Mouse (Mus musculus) regulatory T cell (primary cell): ENCODE data around the gene Ggt6.

ENCODE experiments used
- in situ Hi-C: fragments of 300-600 bp; cut with MboI, MseI; formaldehyde crosslinking; loops from one replicate; pipeline ENCODE4 v1.15.1; 2025; ENCODE audit warnings: high pct_unique_total_duplicates

The Ggt6 gene

GRCm38 (mm10) chr11:72411093-72411921 lies 24.0 kb upstream of the Ggt6 start, which contains the start of gene Smtnl2:
Gene Smtnl2 (minus strand): TSS chr11:72411713.
- in situ Hi-C loops: no loop called here

- in situ Hi-C loops: no loop called here
Observed at GRCm38 (mm10) chr11:72411945-72412344, 23.4 kb upstream of the Ggt6 start.

- in situ Hi-C loops: no loop called here
Observed at GRCm38 (mm10) chr11:72413016-72413415, 22.3 kb upstream of the Ggt6 start.

DNA sequence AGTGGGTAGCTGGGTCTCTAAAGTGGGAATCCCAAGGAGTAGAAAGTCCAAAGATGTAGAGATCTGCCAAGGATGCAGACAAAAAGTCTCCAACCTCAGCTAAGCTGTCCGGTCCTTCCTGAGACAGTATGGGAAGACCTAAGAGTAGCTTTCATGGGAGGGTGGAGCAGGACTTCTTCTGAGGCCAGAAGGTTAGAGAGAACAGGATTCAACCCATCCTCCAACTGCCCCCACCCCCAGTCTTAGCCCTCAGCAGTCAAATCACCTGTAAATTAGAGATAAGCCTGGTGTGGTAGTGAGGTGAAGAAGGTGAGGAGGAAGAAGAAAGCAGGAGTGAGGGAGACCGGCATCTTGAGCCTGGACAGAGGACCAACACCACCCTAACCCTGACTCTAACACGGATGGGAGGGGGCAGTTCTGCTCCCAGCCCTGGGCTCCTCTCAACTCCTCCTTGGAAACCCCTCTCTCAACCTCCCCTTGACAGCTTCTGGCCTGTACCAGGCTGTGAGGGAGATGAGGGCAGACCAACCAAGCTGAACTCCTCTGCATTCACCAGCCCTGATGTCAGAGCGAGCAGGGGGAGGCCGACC lies 21.6 kb upstream of the Ggt6 start:
- in situ Hi-C loops: no loop called here

DNA sequence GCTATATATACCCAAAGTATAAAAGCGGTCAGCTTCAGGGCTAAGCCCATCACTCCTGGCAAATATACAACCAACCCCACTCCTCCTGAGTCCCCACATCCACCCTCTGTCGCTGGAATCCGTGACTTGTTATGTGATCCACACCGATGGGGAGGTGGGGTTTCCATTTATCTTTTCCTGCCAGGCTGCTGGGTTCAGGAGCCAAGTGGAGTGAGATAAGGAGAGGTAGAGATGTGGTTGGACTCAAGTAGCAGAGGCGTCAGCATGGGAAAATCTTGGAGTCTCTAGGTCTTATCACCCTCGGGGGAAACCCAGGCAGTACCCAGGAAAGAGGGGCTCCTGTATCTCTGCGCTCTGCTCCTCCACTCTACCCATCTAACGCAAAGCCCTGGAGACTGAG lies 20.2 kb upstream of the Ggt6 start:
- in situ Hi-C loops: no loop called here

GRCm38 (mm10) chr11:72416666-72417065 lies 18.7 kb upstream of the Ggt6 start:
- in situ Hi-C loops: no loop called here

DNA sequence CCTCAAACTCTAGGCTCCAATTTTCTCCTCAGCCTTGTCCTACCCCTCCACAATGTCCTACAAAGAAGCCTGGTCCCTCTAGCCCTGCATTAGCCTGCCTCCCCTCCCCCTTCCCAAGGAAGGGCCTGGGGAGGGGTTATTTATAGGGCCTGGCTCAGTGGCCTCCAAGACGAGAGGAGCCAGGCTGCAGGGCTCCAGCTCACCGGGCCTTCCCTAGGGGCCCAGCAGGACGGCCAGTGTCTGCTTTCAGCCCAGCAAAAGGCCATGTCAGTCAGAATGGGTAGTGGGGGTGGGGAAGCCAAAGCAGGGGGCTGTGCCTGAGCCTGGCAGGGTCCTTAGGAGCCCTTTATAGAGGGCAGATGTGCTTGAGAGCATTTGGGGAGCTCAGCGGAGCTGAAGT lies 17.9 kb upstream of the Ggt6 start:
- in situ Hi-C loops: no loop called here

DNA sequence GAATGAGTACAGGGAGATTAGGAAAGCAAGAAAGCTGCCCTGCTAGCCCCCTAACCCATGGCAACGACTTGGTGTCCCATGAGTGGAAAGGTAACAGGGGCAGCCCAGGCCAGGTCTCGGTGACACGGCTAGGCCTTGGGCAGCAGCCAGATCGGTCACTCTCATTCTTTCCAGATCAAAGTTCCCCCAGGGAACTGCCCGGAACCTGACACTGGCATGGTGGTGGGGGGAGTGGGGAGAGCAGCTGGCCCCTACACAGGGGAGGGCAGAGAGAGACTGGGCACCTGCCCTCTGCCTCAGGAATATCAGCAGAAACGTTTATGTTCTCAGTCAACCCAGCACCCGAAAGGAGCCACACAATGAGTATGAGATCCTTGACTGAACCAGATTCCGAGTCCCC lies 17.1 kb upstream of the Ggt6 start:
- in situ Hi-C loops: no loop called here

GRCm38 (mm10) chr11:72419006-72419405 lies 16.3 kb upstream of the Ggt6 start:
- in situ Hi-C loops: no loop called here

DNA sequence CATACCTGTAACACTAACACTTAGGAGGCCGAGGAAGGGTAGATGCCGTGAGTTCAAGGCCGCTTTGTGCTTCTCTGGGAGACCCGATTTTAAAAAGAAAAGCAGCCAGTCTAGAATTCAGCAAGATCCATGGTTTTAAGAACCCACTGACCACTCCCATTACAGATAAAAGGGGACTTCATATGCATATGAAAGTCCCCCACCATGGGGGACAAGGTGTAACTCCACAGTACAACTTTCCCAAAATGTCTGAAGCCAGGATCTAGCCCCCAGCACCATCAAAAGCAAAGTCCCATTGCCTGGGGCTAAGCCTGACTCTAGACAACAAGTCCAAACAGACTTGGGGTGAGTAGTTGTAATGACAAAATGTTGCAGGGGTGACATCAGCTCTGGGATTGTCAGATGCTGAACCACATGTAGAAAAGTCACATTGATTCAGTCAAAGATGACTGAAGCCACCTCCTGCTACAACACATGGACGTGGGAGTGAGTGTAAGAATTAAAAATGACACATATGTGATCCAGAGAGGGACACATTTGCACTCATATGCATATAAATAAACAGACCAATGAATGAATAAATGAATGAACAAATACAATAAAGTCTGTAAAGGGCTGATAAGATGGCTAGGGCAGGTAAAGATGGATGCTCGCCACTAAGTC lies 14.7 kb upstream of the Ggt6 start:
- in situ Hi-C loops: loop anchor here (5.0 kb wide), 1 partner anchor 58 kb away; the partner anchor contains the start of gene Tekt1

GRCm38 (mm10) chr11:72421518-72422278 lies 13.6 kb upstream of the Ggt6 start:
- in situ Hi-C loops: loop anchor here (5.0 kb wide), 1 partner anchor 59 kb away; the partner anchor contains the start of gene Tekt1

DNA sequence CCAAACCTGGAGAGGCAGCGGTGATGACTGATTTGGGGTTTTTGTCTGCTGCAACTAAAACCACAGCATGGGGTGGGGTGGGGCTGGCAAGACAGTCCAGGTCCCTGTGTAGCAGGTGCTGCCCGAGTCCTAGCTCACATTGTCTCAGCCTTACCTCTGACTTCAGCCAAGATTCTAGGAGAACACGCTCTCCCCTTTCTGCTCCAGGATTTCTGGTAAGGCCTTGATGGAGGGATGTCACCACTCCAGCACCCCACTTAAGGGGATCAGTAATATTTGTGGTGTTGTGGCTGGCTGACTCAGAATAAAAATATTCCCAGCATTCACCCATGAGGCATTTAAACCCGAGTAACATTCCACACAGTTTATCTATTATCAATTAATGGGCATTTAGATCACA lies 11.6 kb upstream of the Ggt6 start:
- in situ Hi-C loops: loop anchor here (5.0 kb wide), 1 partner anchor 61 kb away; the partner anchor contains the start of gene Tekt1

- in situ Hi-C loops: loop anchor here (25.0 kb wide), 1 partner anchor 1413 kb away; the partner anchor contains the start of genes Derl2, Dhx33 and Mis12
Observed at GRCm38 (mm10) chr11:72425201-72425600, 10.1 kb upstream of the Ggt6 start.

DNA sequence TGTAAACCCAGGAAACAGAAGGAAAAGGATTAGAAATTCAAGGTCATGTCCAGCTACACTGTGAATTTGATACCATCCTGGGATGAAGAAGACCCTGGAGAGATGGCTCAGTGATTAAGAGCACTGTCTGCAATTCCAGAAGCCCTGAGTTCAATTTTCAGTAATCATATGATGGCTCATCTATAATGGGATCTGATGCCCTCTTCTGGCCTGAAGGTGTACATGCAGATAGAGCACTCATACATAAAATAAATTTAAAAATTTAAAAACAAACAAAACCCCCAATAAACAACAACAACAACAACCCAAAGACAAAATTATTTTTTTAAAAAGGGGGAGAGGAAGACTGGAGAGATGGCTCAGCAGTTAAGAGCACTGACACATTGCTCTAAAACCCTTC lies 8.4 kb upstream of the Ggt6 start:
- in situ Hi-C loops: loop anchor here (25.0 kb wide), 1 partner anchor 1415 kb away; the partner anchor contains the start of genes Derl2, Dhx33 and Mis12

GRCm38 (mm10) chr11:72428694-72429093 lies 6.6 kb upstream of the Ggt6 start:
- in situ Hi-C loops: loop anchor here (25.0 kb wide), 1 partner anchor 1416 kb away; the partner anchor contains the start of genes Derl2, Dhx33 and Mis12

DNA sequence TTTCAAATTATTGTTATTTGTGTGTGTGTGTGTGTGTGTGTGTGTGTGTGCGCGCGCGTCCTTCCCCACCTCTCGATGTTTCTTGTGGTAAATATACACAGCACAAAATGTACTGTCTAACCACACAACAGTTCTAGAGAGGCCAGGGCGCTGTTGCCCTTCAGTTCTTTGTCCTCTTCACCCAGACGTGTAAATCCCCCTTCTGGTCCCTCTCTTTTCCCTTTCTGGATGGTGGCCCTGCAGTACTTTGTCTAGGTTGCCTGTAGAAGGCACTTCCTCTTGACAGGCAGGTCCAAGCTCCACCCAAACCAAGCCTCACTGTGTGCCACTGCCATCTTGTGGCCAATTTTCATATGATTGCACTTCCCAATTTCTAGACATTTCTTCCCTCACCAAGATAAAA lies 6.0 kb upstream of the Ggt6 start:
- in situ Hi-C loops: loop anchor here (25.0 kb wide), 1 partner anchor 1417 kb away; the partner anchor contains the start of genes Derl2, Dhx33 and Mis12

DNA sequence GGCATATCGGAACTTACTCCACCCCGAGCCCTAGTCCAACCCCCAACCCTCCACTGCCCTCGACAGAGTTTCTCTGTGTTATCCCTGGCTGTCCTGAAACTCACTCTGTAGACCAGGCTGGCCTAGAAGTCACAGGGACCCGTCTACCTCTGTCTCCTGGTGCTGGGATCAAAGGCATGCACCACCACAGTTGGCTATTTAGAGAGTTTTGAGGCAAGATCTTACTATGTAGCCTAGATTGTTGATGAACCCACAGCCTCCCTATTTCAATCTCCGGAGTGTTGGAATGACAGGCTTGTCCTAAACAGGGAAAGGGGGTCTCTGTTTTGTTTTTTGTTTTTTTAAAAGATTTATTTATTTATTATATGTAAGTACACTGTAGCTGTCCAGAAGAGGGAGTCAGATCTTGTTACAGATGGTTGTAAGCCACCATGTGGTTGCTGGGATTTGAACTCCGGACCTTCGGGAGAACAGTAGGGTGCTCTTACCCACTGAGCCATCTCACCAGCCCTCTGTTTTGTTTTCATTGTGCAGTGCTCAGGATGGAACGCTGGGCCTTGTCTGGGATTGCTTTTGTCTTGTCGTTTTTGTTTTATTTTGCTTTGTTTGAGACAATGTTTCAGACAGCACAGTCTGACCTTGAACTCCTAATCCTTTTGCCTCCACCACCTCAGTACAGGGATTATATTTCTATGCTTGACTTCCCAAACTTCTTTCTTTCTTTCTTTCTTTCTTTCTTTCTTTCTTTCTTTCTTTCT lies 4.8 kb upstream of the Ggt6 start:
- in situ Hi-C loops: loop anchor here (25.0 kb wide), 1 partner anchor 1418 kb away; the partner anchor contains the start of genes Derl2, Dhx33 and Mis12

DNA sequence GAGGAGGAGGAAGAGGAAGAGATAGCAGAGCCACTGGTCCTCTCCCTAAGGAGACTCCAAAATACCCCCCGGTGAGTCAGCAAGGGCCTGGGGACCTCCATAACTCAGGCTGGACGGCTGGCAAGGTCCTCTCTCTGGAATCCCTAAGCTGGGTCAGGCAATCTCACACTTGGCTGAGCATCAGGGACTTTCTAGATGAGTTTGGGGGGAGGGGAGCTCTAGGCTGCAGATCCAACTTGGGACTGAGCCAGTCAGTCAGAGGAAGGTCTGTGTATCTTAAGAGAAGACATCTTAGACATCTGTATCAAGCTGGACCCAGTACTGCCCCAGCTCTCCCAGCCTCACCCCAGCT lies 344 bp downstream of the Ggt6 start:
- in situ Hi-C loops: loop anchor here (5.0 to 25.0 kb wide), 2 partner anchors 218 to 1423 kb away; partner anchors contain the start of genes Derl2, Dhx33, Med31 and Mis12

DNA sequence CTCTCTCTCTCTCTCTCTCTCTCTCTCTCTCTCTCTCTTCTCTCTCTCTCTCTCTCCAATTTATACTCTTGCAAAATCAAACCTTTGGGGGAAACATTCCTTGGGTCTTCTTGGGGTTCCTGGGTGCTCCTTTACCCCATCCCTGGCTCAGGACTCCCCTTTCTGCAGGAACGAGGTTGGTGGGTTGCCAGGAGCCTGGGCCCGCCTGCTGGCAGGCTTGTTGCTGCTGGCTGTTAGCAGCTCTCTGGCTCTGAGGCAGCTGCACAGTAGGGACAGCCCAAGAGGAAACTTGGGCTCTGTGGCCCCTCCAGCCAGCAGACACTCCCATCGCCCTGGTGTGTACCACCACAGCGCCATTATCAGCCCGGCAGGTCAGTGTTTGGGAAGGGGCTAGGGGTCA lies 945 bp downstream of the Ggt6 start:
- in situ Hi-C loops: loop anchor here (5.0 to 25.0 kb wide), 2 partner anchors 219 to 1424 kb away; partner anchors contain the start of genes Derl2, Dhx33, Med31 and Mis12
